Mouse (Mus musculus): ENCODE measurements around the gene Lactbl1. TPM values are rescaled to one million over a fixed set of nuclear protein-coding genes. Genes with fewer than 3 reads are reported as not detected.

The Lactbl1 gene
- polyA plus RNA-seq, 1 experiment: not detected

Other genes starting within 250 kb of the Lactbl1 start
- gene Htr1d, start 199.1 kb upstream of the Lactbl1 start, polyA plus RNA-seq (2012; ENCODE audit: insufficient read depth, insufficient read length, missing spikeins): not detected in 2 replicates
- gene 6030445D17Rik, start 160.4 kb upstream of the Lactbl1 start, polyA plus RNA-seq (2012; ENCODE audit: insufficient read depth, insufficient read length, missing spikeins): not detected in 2 replicates
- gene Luzp1, start 152.9 kb upstream of the Lactbl1 start, polyA plus RNA-seq (2012; ENCODE audit: insufficient read depth, insufficient read length, missing spikeins): 21.0 and 34.3 TPM in 2 replicates
- 12.9 TPM in 2 replicates for gene Kdm1a, start 19.9 kb upstream of the Lactbl1 start, polyA plus RNA-seq (2012; ENCODE audit: insufficient read depth, insufficient read length, missing spikeins)
- gene Tex46, start 12.2 kb upstream of the Lactbl1 start, polyA plus RNA-seq (2012; ENCODE audit: insufficient read depth, insufficient read length, missing spikeins): not detected in 2 replicates
- 1.4 and 1.5 TPM in 2 replicates for gene Ephb2, start 213.4 kb downstream of the Lactbl1 start, polyA plus RNA-seq (2012; ENCODE audit: insufficient read depth, insufficient read length, missing spikeins)

Measured in brown adipose tissue, adult 24 weeks (tissue).